Mouse (Mus musculus) hindbrain, embryonic 11.5 days (tissue): ENCODE results near the gene Nop16. TPM values are rescaled to one million over a fixed set of nuclear protein-coding genes. Genes with fewer than 3 reads are reported as not detected.
A peak's percentile ranks its signal among the peaks of the same experiment; 100 is the strongest.
"Not testable (repeated sequence)": the region's sequence is repeated elsewhere in the genome, so short reads cannot be mapped to it uniquely, and the experiment has no call there.

Experiments used
- ATAC-seq: fragments of 200-750 bp; cut with Nextera tagmentation; 2 replicates; pipeline ENCODE4 v1.8.0; 2017; ENCODE audit warnings: mild to moderate bottlenecking, moderate TSS enrichment, moderate library complexity; ENCODE audit not compliant: low FRiP score
- DNase-seq: peaks from one replicate; pipeline ENCODE4 v3.0.0-alpha.2; 2015; ENCODE audit warnings: low spot score
- H3K27ac ChIP-seq: fragments of 300-500 bp; sonication (generic); 2 replicates; pipeline ENCODE4 v1.5.1; 2014; ENCODE audit warnings: mild to moderate bottlenecking, low read depth, low read length
- H3K27me3 ChIP-seq: fragments of 300-500 bp; sonication (generic); 2 replicates; pipeline ENCODE4 v1.6.1; 2014; ENCODE audit warnings: mild to moderate bottlenecking, low read length, moderate library complexity, mixed read lengths; ENCODE audit not compliant: control insufficient read depth, insufficient read depth
- H3K36me3 ChIP-seq: fragments of 300-500 bp; sonication (generic); 2 replicates; pipeline ENCODE4 v1.6.1; 2014; ENCODE audit warnings: mild to moderate bottlenecking, low read length, moderate library complexity, mixed read lengths; ENCODE audit not compliant: control insufficient read depth, insufficient read depth
- H3K4me1 ChIP-seq: fragments of 300-500 bp; sonication (generic); replicated peaks from 2 replicates; pipeline ENCODE4 v1.6.1; 2014; ENCODE audit warnings: low read length, mixed read lengths; ENCODE audit not compliant: control insufficient read depth, insufficient read depth
- H3K4me2 ChIP-seq: fragments of 300-500 bp; sonication (generic); replicated peaks from 2 replicates; pipeline ENCODE4 v1.6.1; 2014; ENCODE audit warnings: mild to moderate bottlenecking, low read depth, low read length
- H3K4me3 ChIP-seq: fragments of 300-500 bp; sonication (generic); 2 replicates; pipeline ENCODE4 v1.5.1; 2014; ENCODE audit warnings: low read depth, low read length
- H3K9ac ChIP-seq: fragments of 300-500 bp; sonication (generic); 2 replicates; pipeline ENCODE4 v1.6.1; 2014; ENCODE audit warnings: low read depth, low read length
- H3K9me3 ChIP-seq: fragments of 300-500 bp; sonication (generic); 2 replicates; pipeline ENCODE4 v1.6.1; 2016; ENCODE audit warnings: low read length; ENCODE audit not compliant: control insufficient read depth
- WGBS: fragments of 180-500 bp; shearing (Covaris S2); extraction: QIAGEN DNeasy Blood & Tissue Kit; methylation state at CpG from one replicate; pipeline ENCODE4 v1.1.7; 2014; 5-methylcytosine and 5-hydroxymethylcytosine counted together
- polyA plus RNA-seq: library from polyadenylated mRNA; unstranded; fragments of >200 nt; fragmentation: Nextera tagmentation; extraction: Ambion mirVana; gene quantifications from 2 replicates; pipeline ENCODE4 v1.2.1, GENCODE M21; 2014

Nop16 gene
- polyA plus RNA-seq, 1 experiment from 2014 or later: 63.0 TPM

GRCm38 (mm10) chr13:54613141-54613540 is 23.3 kb upstream of the Nop16 start:
- ATAC-seq, H3K27ac ChIP-seq, H3K9me3 ChIP-seq, H3K4me1 ChIP-seq, DNase-seq, H3K4me3 ChIP-seq, H3K9ac ChIP-seq, H3K27me3 ChIP-seq, H3K36me3 ChIP-seq, H3K4me2 ChIP-seq: not testable (repeated sequence)
- 81% methylated on average over 8 of the region's 8 CpGs for WGBS

- peak within 1 kb of the TSS; percentile 80 for H3K4me2 ChIP-seq
- H3K27ac ChIP-seq: no peak within 1 kb of the TSS
- peak; percentile 73 for ATAC-seq
- H3K36me3 ChIP-seq: no peaks in the 10 kb centered on the region
- H3K27me3 ChIP-seq: no peaks in the 10 kb centered on the region
- H3K4me3 ChIP-seq: peak within 1 kb of the TSS; percentile 57
- peak within 1 kb of the TSS; percentile 72 for H3K9ac ChIP-seq
- DNase-seq: peak; percentile 89
- no peaks in the 10 kb centered on the region for H3K9me3 ChIP-seq
- no peaks in the 10 kb centered on the region; the same call in 1 of the 2 replicates for H3K4me1 ChIP-seq
- under 1% methylated on average over 54 of the region's 66 CpGs for WGBS
These were observed 21.3 kb upstream of the Nop16 start, which contains the start of gene Cltb for GRCm38 (mm10) chr13:54610972-54611754. Gene Cltb (minus strand): TSS chr13:54611344.

GRCm38 (mm10) chr13:54610613-54610971 is 20.7 kb upstream of the Nop16 start:
- Histone ChIP-seq H3K36me3 (no peaks in the 10 kb centered on the region), H3K9me3 (no peaks in the 10 kb centered on the region), H3K4me1 (no peaks in the 10 kb centered on the region; the same call in 1 of the 2 replicates), H3K9ac (peak overlapping the region; percentile 72), H3K4me2 (peak overlapping the region; percentile 80), H3K4me3 (peak overlapping the region; percentile 57), H3K27ac (no peak overlapping the region), H3K27me3 (no peaks in the 10 kb centered on the region)
- DNase-seq (no peak), ATAC-seq (no peak)
- WGBS: 8% methylated on average over 10 of the region's 13 CpGs

GRCm38 (mm10) chr13:54609301-54609700 is 19.4 kb upstream of the Nop16 start:
- Histone ChIP-seq H3K36me3 (no peaks in the 10 kb centered on the region), H3K4me1 (no peaks in the 10 kb centered on the region; the same call in 1 of the 2 replicates), H3K4me2 (no peak overlapping the region), H3K27me3 (no peaks in the 10 kb centered on the region), H3K4me3 (no peak overlapping the region), H3K27ac (no peak overlapping the region), H3K9ac (no peak overlapping the region), H3K9me3 (no peaks in the 10 kb centered on the region)
- no peak for ATAC-seq
- DNase-seq: no peak
- WGBS: 33% methylated on average over 1 of the region's 1 CpGs

- no peak for DNase-seq
- no peaks in the 10 kb centered on the region for H3K9me3 ChIP-seq
- H3K4me2 ChIP-seq: no peak overlapping the region
- H3K4me1 ChIP-seq: no peaks in the 10 kb centered on the region; the same call in 1 of the 2 replicates
- no peak overlapping the region; the same call in 1 of the 2 replicates for H3K9ac ChIP-seq
- no peak overlapping the region for H3K27ac ChIP-seq
- H3K4me3 ChIP-seq: no peak overlapping the region
- H3K36me3 ChIP-seq: no peaks in the 10 kb centered on the region
- WGBS: 14% methylated on average over 8 of the region's 8 CpGs
- no peak for ATAC-seq
- H3K27me3 ChIP-seq: no peaks in the 10 kb centered on the region
These were observed 18.8 kb upstream of the Nop16 start for GRCm38 (mm10) chr13:54608666-54609065.

- no peaks in the 10 kb centered on the region for H3K27me3 ChIP-seq
- no peaks in the 10 kb centered on the region for H3K9me3 ChIP-seq
- 79% methylated on average over 3 of the region's 3 CpGs for WGBS
- H3K27ac ChIP-seq: no peak overlapping the region
- ATAC-seq (no peak), DNase-seq (no peak)
- H3K4me3 ChIP-seq: no peak overlapping the region
- H3K9ac ChIP-seq: no peak overlapping the region
- H3K4me2 ChIP-seq: no peak overlapping the region
- no peaks in the 10 kb centered on the region; the same call in 1 of the 2 replicates for H3K4me1 ChIP-seq
- H3K36me3 ChIP-seq: no peaks in the 10 kb centered on the region
These were observed 18.1 kb upstream of the Nop16 start for GRCm38 (mm10) chr13:54608002-54608401.

- WGBS: 74% methylated on average over 5 of the region's 5 CpGs
- Histone ChIP-seq H3K9ac (no peak overlapping the region), H3K27me3 (no peaks in the 10 kb centered on the region), H3K9me3 (no peaks in the 10 kb centered on the region), H3K4me1 (no peaks in the 10 kb centered on the region; the same call in 1 of the 2 replicates), H3K4me3 (no peak overlapping the region), H3K36me3 (no peaks in the 10 kb centered on the region), H3K27ac (no peak overlapping the region), H3K4me2 (no peak overlapping the region)
- no peak for DNase-seq
- ATAC-seq: no peak
These were observed 17.3 kb upstream of the Nop16 start for GRCm38 (mm10) chr13:54607204-54607603.

GRCm38 (mm10) chr13:54605426-54605825 is 15.5 kb upstream of the Nop16 start:
- H3K4me1 ChIP-seq: no peaks in the 10 kb centered on the region; the same call in 1 of the 2 replicates
- H3K9me3 ChIP-seq: no peaks in the 10 kb centered on the region
- no peak for DNase-seq

GRCm38 (mm10) chr13:54604221-54604620 is 14.3 kb upstream of the Nop16 start:
- Histone ChIP-seq H3K9ac (no peak overlapping the region), H3K36me3 (no peaks in the 10 kb centered on the region), H3K4me1 (no peaks in the 10 kb centered on the region; the same call in 1 of the 2 replicates), H3K27me3 (no peaks in the 10 kb centered on the region), H3K4me2 (no peak overlapping the region), H3K9me3 (no peaks in the 10 kb centered on the region), H3K4me3 (no peak overlapping the region), H3K27ac (no peak overlapping the region)
- no peak for DNase-seq
- no peak for ATAC-seq
- 62% methylated on average over 4 of the region's 4 CpGs for WGBS

More at GRCm38 (mm10) chr13:54605426-54605825, 15.5 kb upstream of the Nop16 start:
- WGBS: 79% methylated on average over 5 of the region's 5 CpGs
- H3K27ac ChIP-seq: no peak overlapping the region
- H3K4me3 ChIP-seq: no peak overlapping the region
- no peak for ATAC-seq
- H3K4me2 ChIP-seq: no peak overlapping the region
- no peak overlapping the region for H3K9ac ChIP-seq
- H3K36me3 ChIP-seq: no peaks in the 10 kb centered on the region
- no peaks in the 10 kb centered on the region for H3K27me3 ChIP-seq
